Mouse (Mus musculus) intestine, postnatal 0 days (tissue): ENCODE data around the gene Grifin. TPM values are rescaled to one million over a fixed set of nuclear protein-coding genes. Genes with fewer than 3 reads are reported as not detected.
A peak's percentile ranks its signal among the peaks of the same experiment; 100 is the strongest.

ENCODE experiments used
- ATAC-seq: fragments of 200-750 bp; cut with Nextera tagmentation; 2 replicates; pipeline ENCODE4 v1.8.0; 2017; ENCODE audit warnings: mild to moderate bottlenecking, moderate TSS enrichment, moderate library complexity
- H3K27ac ChIP-seq: fragments of 300-500 bp; sonication (generic); 2 replicates; pipeline ENCODE4 v1.5.1; 2014; ENCODE audit warnings: mild to moderate bottlenecking, low read depth, low read length, moderate library complexity
- H3K27me3 ChIP-seq: fragments of 300-500 bp; sonication (generic); replicated peaks from 2 replicates; pipeline ENCODE4 v1.6.1; 2014; ENCODE audit warnings: low read length, mixed read lengths; ENCODE audit not compliant: control insufficient read depth, insufficient read depth
- H3K36me3 ChIP-seq: fragments of 300-500 bp; sonication (generic); 2 replicates; pipeline ENCODE4 v1.6.1; 2014; ENCODE audit warnings: mild to moderate bottlenecking, moderate library complexity; ENCODE audit not compliant: control insufficient read depth, insufficient read depth
- H3K4me1 ChIP-seq: fragments of 300-500 bp; sonication (generic); replicated peaks from 2 replicates; pipeline ENCODE4 v1.6.1; 2014; ENCODE audit warnings: antibody characterized with exemption, low read length, mixed read lengths; ENCODE audit not compliant: control insufficient read depth, insufficient read depth
- H3K4me2 ChIP-seq: fragments of 300-500 bp; sonication (generic); replicated peaks from 2 replicates; pipeline ENCODE4 v1.6.1; 2014; ENCODE audit warnings: low read depth, mild to moderate bottlenecking, moderate library complexity
- H3K4me3 ChIP-seq: fragments of 300-500 bp; sonication (generic); 2 replicates; pipeline ENCODE4 v1.5.1; 2014; ENCODE audit warnings: low read depth, low read length
- H3K9ac ChIP-seq: fragments of 300-500 bp; sonication (generic); 2 replicates; pipeline ENCODE4 v1.6.1; 2014; ENCODE audit warnings: mild to moderate bottlenecking, low read depth, low read length
- H3K9me3 ChIP-seq: fragments of 300-500 bp; sonication (generic); 2 replicates; pipeline ENCODE4 v1.6.1; 2016; ENCODE audit warnings: mixed run types; ENCODE audit not compliant: control insufficient read depth
- CTCF ChIP-seq: sonication (generic); IDR thresholded peaks from 2 replicates; pipeline ENCODE4 v1.5.1; 2016; ENCODE audit warnings: low read depth, mild to moderate bottlenecking, control low read depth, antibody characterized with exemption, moderate library complexity
- WGBS: fragments of 180-500 bp; shearing (Covaris S2); extraction: QIAGEN DNeasy Blood & Tissue Kit; methylation state at CpG from one replicate; pipeline ENCODE4 v1.1.7; 2014; 5-methylcytosine and 5-hydroxymethylcytosine counted together
- polyA plus RNA-seq: library from polyadenylated mRNA; unstranded; fragments of >200 nt; fragmentation: Nextera tagmentation; extraction: Ambion mirVana; gene quantifications from 2 replicates; pipeline ENCODE4 v1.2.1, GENCODE M21; 2015

Gene Grifin
- polyA plus RNA-seq, 1 experiment from 2014 or later: 1.5 TPM

- H3K27ac ChIP-seq: no peak overlapping the region
- H3K4me1 ChIP-seq: peaks cover 5% of the 10 kb centered on the region; the same call in 1 of the 2 replicates
- no peak overlapping the region for H3K4me2 ChIP-seq
- no peak overlapping the region for H3K9ac ChIP-seq
- 69% methylated on average over 6 of the region's 6 CpGs for whole genome bisulfite sequencing
- H3K4me3 ChIP-seq: no peak overlapping the region
- no peaks in the 10 kb centered on the region for H3K27me3 ChIP-seq
- peak; percentile 23; the same call in 1 of the 2 replicates for ATAC-seq
- H3K9me3 ChIP-seq: no peaks in the 10 kb centered on the region
- TF ChIP-seq CTCF: peak; percentile 77
- no peaks in the 10 kb centered on the region for H3K36me3 ChIP-seq
Observed at GRCm38 (mm10) chr5:140565856-140566255, 985 bp upstream of the Grifin start.

- H3K4me1 ChIP-seq: peaks cover 5% of the 10 kb centered on the region; the same call in 1 of the 2 replicates
- 69% methylated on average over 5 of the region's 5 CpGs for WGBS
- no peaks in the 10 kb centered on the region for H3K36me3 ChIP-seq
- ATAC-seq: no peak
- no peak for TF ChIP-seq CTCF
- H3K4me3 ChIP-seq: no peak overlapping the region
- H3K4me2 ChIP-seq: no peak overlapping the region
- H3K9me3 ChIP-seq: no peaks in the 10 kb centered on the region
- H3K9ac ChIP-seq: no peak overlapping the region
- H3K27ac ChIP-seq: no peak overlapping the region
- no peaks in the 10 kb centered on the region for H3K27me3 ChIP-seq
Observed at GRCm38 (mm10) chr5:140565451-140565850, 580 bp upstream of the Grifin start.

- no peak for ATAC-seq
- Histone ChIP-seq H3K36me3 (no peaks in the 10 kb centered on the region), H3K27me3 (no peaks in the 10 kb centered on the region), H3K9ac (no peak overlapping the region), H3K9me3 (no peaks in the 10 kb centered on the region), H3K27ac (no peak overlapping the region), H3K4me2 (no peak overlapping the region), H3K4me1 (peaks cover 5% of the 10 kb centered on the region; the same call in 1 of the 2 replicates), H3K4me3 (no peak overlapping the region)
- 73% methylated on average over 9 of the region's 9 CpGs for WGBS
- no peak for TF ChIP-seq CTCF
Observed at GRCm38 (mm10) chr5:140562601-140563000, 2.3 kb downstream of the Grifin start.

GRCm38 (mm10) chr5:140556859-140557258 is 8.0 kb downstream of the Grifin start:
- Histone ChIP-seq H3K9ac (no peak overlapping the region), H3K4me1 (no peaks in the 10 kb centered on the region), H3K9me3 (no peaks in the 10 kb centered on the region), H3K36me3 (no peaks in the 10 kb centered on the region), H3K4me3 (no peak overlapping the region), H3K27ac (no peak overlapping the region), H3K4me2 (no peak overlapping the region), H3K27me3 (no peaks in the 10 kb centered on the region)
- ATAC-seq: no peak
- 48% methylated on average over 3 of the region's 3 CpGs for WGBS
- no peak for TF ChIP-seq CTCF

GRCm38 (mm10) chr5:140553719-140554118 is 11.2 kb downstream of the Grifin start:
- Histone ChIP-seq H3K36me3 (no peaks in the 10 kb centered on the region), H3K4me3 (no peak overlapping the region), H3K9me3 (no peaks in the 10 kb centered on the region), H3K27me3 (no peaks in the 10 kb centered on the region), H3K9ac (no peak overlapping the region), H3K27ac (no peak overlapping the region), H3K4me2 (no peak overlapping the region), H3K4me1 (no peaks in the 10 kb centered on the region)
- ATAC-seq: peak; percentile 55; the same call in 1 of the 2 replicates
- WGBS: 58% methylated on average over 7 of the region's 7 CpGs
- no peak for TF ChIP-seq CTCF

- 36% methylated on average over 17 of the region's 17 CpGs for WGBS
- H3K27me3 ChIP-seq: no peaks in the 10 kb centered on the region
- no peak overlapping the region for H3K27ac ChIP-seq
- no peak overlapping the region for H3K4me3 ChIP-seq
- no peaks in the 10 kb centered on the region for H3K4me1 ChIP-seq
- no peak for TF ChIP-seq CTCF
- H3K36me3 ChIP-seq: no peaks in the 10 kb centered on the region
- no peak overlapping the region for H3K9ac ChIP-seq
- H3K4me2 ChIP-seq: no peak overlapping the region
- no peak for ATAC-seq
- H3K9me3 ChIP-seq: 0 out of 2 replicates have a peak, but pooled peaks cover 3% of the 10 kb centered on the region
Observed at GRCm38 (mm10) chr5:140549306-140550047, 15.4 kb downstream of the Grifin start.
